Mouse (Mus musculus) heart, embryonic 11.5 days (tissue): ENCODE measurements around the gene Kcnb1. TPM values are rescaled to one million over a fixed set of nuclear protein-coding genes. Genes with fewer than 3 reads are reported as not detected.

Experiments used
- ATAC-seq: fragments of 200-750 bp; cut with Nextera tagmentation; replicated peaks from 2 replicates; pipeline ENCODE4 v1.8.0; 2017; ENCODE audit warnings: moderate library complexity; ENCODE audit not compliant: insufficient number of reproducible peaks, low FRiP score, low TSS enrichment
- H3K27ac ChIP-seq: fragments of 300-500 bp; sonication (generic); 2 replicates; pipeline ENCODE4 v1.5.1; 2014; ENCODE audit warnings: mild to moderate bottlenecking, low read depth, low read length
- H3K27me3 ChIP-seq: fragments of 300-500 bp; sonication (generic); 2 replicates; pipeline ENCODE4 v1.6.1; 2014; ENCODE audit warnings: mild to moderate bottlenecking, low read length, mixed read lengths; ENCODE audit not compliant: control insufficient read depth, insufficient read depth
- H3K36me3 ChIP-seq: fragments of 300-500 bp; sonication (generic); 2 replicates; pipeline ENCODE4 v1.6.1; 2014; ENCODE audit warnings: mild to moderate bottlenecking, low read length, moderate library complexity, mixed read lengths; ENCODE audit not compliant: control insufficient read depth, insufficient read depth
- H3K4me1 ChIP-seq: fragments of 300-500 bp; sonication (generic); 2 replicates; pipeline ENCODE4 v1.6.1; 2014; ENCODE audit warnings: low read length; ENCODE audit not compliant: control insufficient read depth, insufficient read depth
- H3K4me2 ChIP-seq: fragments of 300-500 bp; sonication (generic); 2 replicates; pipeline ENCODE4 v1.6.1; 2014; ENCODE audit warnings: mild to moderate bottlenecking, moderate library complexity
- H3K4me3 ChIP-seq: fragments of 300-500 bp; sonication (generic); 2 replicates; pipeline ENCODE4 v1.5.1; 2014; ENCODE audit warnings: low read depth, low read length
- H3K9ac ChIP-seq: fragments of 300-500 bp; sonication (generic); 2 replicates; pipeline ENCODE4 v1.6.1; 2014; ENCODE audit warnings: mild to moderate bottlenecking, low read depth, low read length, moderate library complexity
- H3K9me3 ChIP-seq: fragments of 300-500 bp; sonication (generic); replicated peaks from 2 replicates; pipeline ENCODE4 v1.6.1; 2016; ENCODE audit warnings: low read length; ENCODE audit not compliant: control insufficient read depth
- WGBS: fragments of 180-500 bp; shearing (Covaris S2); extraction: QIAGEN DNeasy Blood & Tissue Kit; methylation state at CpG from one replicate; pipeline ENCODE4 v1.1.7; 2014; ENCODE audit not compliant: insufficient replicate concordance; 5-methylcytosine and 5-hydroxymethylcytosine counted together
- polyA plus RNA-seq: library from polyadenylated mRNA; unstranded; fragments of >200 nt; fragmentation: Nextera tagmentation; extraction: Ambion mirVana; gene quantifications from 2 replicates; pipeline ENCODE4 v1.2.1, GENCODE M21; 2014

The Kcnb1 gene
- polyA plus RNA-seq, 1 experiment from 2014 or later = 0.16 TPM

- Histone ChIP-seq H3K36me3 (no peaks in the 10 kb centered on the region), H3K4me2 (no peak overlapping the region), H3K27ac (no peak overlapping the region), H3K27me3 (peaks cover 21% of the 10 kb centered on the region), H3K4me1 (peaks cover 4% of the 10 kb centered on the region; the same call in 1 of the 2 replicates), H3K4me3 (no peak overlapping the region), H3K9ac (no peak overlapping the region), H3K9me3 (no peaks in the 10 kb centered on the region)
- peak; percentile 87 for ATAC-seq
- 50% methylated on average over 4 of the region's 4 CpGs for WGBS
Measured at GRCm38 (mm10) chr2:167141810-167142209, 48.1 kb downstream of the Kcnb1 start.

GRCm38 (mm10) chr2:167139801-167140269 is 50.1 kb downstream of the Kcnb1 start:
- H3K9me3 ChIP-seq = no peaks in the 10 kb centered on the region
- H3K4me1 ChIP-seq = peaks cover 4% of the 10 kb centered on the region; the same call in 1 of the 2 replicates
- H3K27ac ChIP-seq = no peak overlapping the region
- no peaks in the 10 kb centered on the region for H3K36me3 ChIP-seq
- H3K4me2 ChIP-seq = no peak overlapping the region
- no peak overlapping the region for H3K9ac ChIP-seq
- no peak overlapping the region for H3K4me3 ChIP-seq
- no peak for ATAC-seq
- H3K27me3 ChIP-seq = peaks cover 15% of the 10 kb centered on the region
- 46% methylated on average over 13 of the region's 13 CpGs for WGBS

GRCm38 (mm10) chr2:167138611-167139010 is 51.3 kb downstream of the Kcnb1 start:
- H3K4me1 ChIP-seq = peaks cover 7% of the 10 kb centered on the region
- no peak for ATAC-seq
- no peaks in the 10 kb centered on the region for H3K9me3 ChIP-seq
- H3K27ac ChIP-seq = no peak overlapping the region
- peaks cover 4% of the 10 kb centered on the region; the same call in 1 of the 2 replicates for H3K27me3 ChIP-seq
- H3K9ac ChIP-seq = no peak overlapping the region
- H3K4me3 ChIP-seq = no peak overlapping the region
- no peak overlapping the region for H3K4me2 ChIP-seq
- WGBS = 67% methylated on average over 6 of the region's 6 CpGs
- H3K36me3 ChIP-seq = no peaks in the 10 kb centered on the region

- Histone ChIP-seq H3K9me3 (no peaks in the 10 kb centered on the region), H3K9ac (no peak overlapping the region), H3K4me2 (no peak overlapping the region), H3K4me3 (no peak overlapping the region), H3K27me3 (no peaks in the 10 kb centered on the region), H3K36me3 (no peaks in the 10 kb centered on the region), H3K27ac (no peak overlapping the region), H3K4me1 (peaks cover 10% of the 10 kb centered on the region)
- no peak for ATAC-seq
- WGBS = 64% methylated on average over 14 of the region's 14 CpGs
Measured at GRCm38 (mm10) chr2:167136909-167137308, 53.0 kb downstream of the Kcnb1 start.

GRCm38 (mm10) chr2:167132041-167132440 is 57.9 kb downstream of the Kcnb1 start:
- H3K27me3 ChIP-seq = peaks cover 9% of the 10 kb centered on the region
- H3K9ac ChIP-seq = no peak overlapping the region
- peaks cover 18% of the 10 kb centered on the region for H3K4me1 ChIP-seq
- no peaks in the 10 kb centered on the region for H3K36me3 ChIP-seq
- no peak overlapping the region for H3K4me3 ChIP-seq
- H3K27ac ChIP-seq = no peak overlapping the region
- ATAC-seq = no peak
- WGBS = 33% methylated on average over 8 of the region's 8 CpGs
- no peaks in the 10 kb centered on the region for H3K9me3 ChIP-seq
- H3K4me2 ChIP-seq = no peak overlapping the region

GRCm38 (mm10) chr2:167130050-167130770 is 59.7 kb downstream of the Kcnb1 start:
- no peaks in the 10 kb centered on the region for H3K36me3 ChIP-seq
- peaks cover 18% of the 10 kb centered on the region for H3K4me1 ChIP-seq
- peak overlapping the region; percentile 68 for H3K4me2 ChIP-seq
- H3K9ac ChIP-seq = 0 out of 2 replicates have a peak overlapping the region, but pooled peaks have one; percentile 12
- H3K4me3 ChIP-seq = no peak overlapping the region
- ATAC-seq = no peak
- peaks cover 9% of the 10 kb centered on the region for H3K27me3 ChIP-seq
- H3K27ac ChIP-seq = no peak overlapping the region
- no peaks in the 10 kb centered on the region for H3K9me3 ChIP-seq
- 44% methylated on average over 9 of the region's 9 CpGs for WGBS

GRCm38 (mm10) chr2:167129608-167129955 is 60.4 kb downstream of the Kcnb1 start:
- Histone ChIP-seq H3K4me1 (peaks cover 18% of the 10 kb centered on the region), H3K27me3 (peaks cover 9% of the 10 kb centered on the region), H3K36me3 (no peaks in the 10 kb centered on the region), H3K4me2 (peak overlapping the region; percentile 68), H3K9ac (0 out of 2 replicates have a peak overlapping the region, but pooled peaks have one; percentile 12), H3K27ac (peak overlapping the region; percentile 62; the same call in 1 of the 2 replicates), H3K4me3 (peak overlapping the region; percentile 26), H3K9me3 (no peaks in the 10 kb centered on the region)
- WGBS = 23% methylated on average over 9 of the region's 9 CpGs
- ATAC-seq = no peak

- Histone ChIP-seq H3K4me3 (peak overlapping the region; percentile 26), H3K4me2 (peak overlapping the region; percentile 68), H3K4me1 (peaks cover 15% of the 10 kb centered on the region), H3K9ac (0 out of 2 replicates have a peak overlapping the region, but pooled peaks have one; percentile 7), H3K27me3 (peaks cover 9% of the 10 kb centered on the region), H3K27ac (peak overlapping the region; percentile 62; the same call in 1 of the 2 replicates), H3K36me3 (no peaks in the 10 kb centered on the region), H3K9me3 (no peaks in the 10 kb centered on the region)
- ATAC-seq = no peak; the same call in 1 of the 2 replicates
- WGBS = 28% methylated on average over 20 of the region's 20 CpGs
Measured at GRCm38 (mm10) chr2:167128699-167129607, 61.0 kb downstream of the Kcnb1 start.
